Mouse (Mus musculus): Measurements from ENCODE around the gene Klf7. TPM values are rescaled to one million over a fixed set of nuclear protein-coding genes. Genes with fewer than 3 reads are reported as not detected.
A peak's percentile ranks its signal among the peaks of the same experiment; 100 is the strongest.

Klf7 gene
- polyA plus RNA-seq, 1 experiment from 2014 or later = 16.3 TPM

DNA sequence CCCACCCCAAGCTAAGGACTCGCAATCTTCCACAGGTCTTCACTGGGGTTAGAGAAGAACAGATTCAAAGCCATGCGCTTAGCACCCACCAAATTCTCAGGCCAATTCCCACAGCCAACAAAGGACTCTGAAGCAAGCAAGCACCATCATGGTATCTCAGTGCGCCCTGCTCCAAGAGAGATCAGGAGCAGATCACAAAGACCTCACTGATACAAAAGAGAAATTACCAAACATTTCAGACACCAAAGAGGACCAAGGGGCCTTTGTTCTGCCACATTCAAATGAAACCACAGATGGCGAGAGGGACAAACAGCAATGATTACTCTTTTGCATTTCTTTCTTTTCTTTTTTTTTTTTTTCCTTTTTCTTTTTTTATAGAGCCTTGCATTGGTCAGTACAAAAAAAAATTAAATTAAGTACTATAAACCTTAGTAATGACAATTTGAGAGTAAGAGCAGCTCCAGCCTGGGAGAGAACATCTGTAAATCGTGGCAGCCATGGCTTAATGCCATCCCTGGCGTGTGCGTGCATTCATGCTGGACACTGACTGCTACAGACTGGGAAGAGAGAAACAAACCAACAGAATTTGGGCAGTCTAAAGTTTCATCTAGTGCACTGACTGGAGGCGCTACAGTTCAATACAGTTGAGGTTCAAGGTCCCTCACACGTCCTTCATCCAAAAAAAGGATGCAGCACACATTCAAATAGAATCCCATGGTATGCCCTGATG, 89.4 kb downstream of the Klf7 start:
- H3K27me3 ChIP-seq (ENCODE audit: control insufficient read depth, insufficient read depth, low read length) = no peaks in the 10 kb centered on the region
- peaks cover 8% of the 10 kb centered on the region for H3K36me3 ChIP-seq (ENCODE audit: control insufficient read depth, insufficient read depth)
- peaks cover 15% of the 10 kb centered on the region for H3K4me1 ChIP-seq (ENCODE audit: control insufficient read depth, insufficient read depth, low read length)
- 93% methylated on average over 9 of the region's 9 CpGs for WGBS
- no peak overlapping the region for H3K9ac ChIP-seq (ENCODE audit: low read length)
- no peak overlapping the region for H3K27ac ChIP-seq (ENCODE audit: low read length)
- H3K4me2 ChIP-seq (ENCODE audit: low read depth, low read length) = no peak overlapping the region
- H3K4me3 ChIP-seq (ENCODE audit: low read length) = no peak overlapping the region
- no peak for ATAC-seq (replicated peaks; ENCODE audit: extremely low read depth, insufficient read depth, low FRiP score)
- no peaks in the 10 kb centered on the region for H3K9me3 ChIP-seq (replicated peaks; ENCODE audit: control insufficient read depth, low read length)

- no peak overlapping the region for H3K4me2 ChIP-seq (ENCODE audit: low read depth, low read length)
- H3K9me3 ChIP-seq (replicated peaks; ENCODE audit: control insufficient read depth, low read length) = no peaks in the 10 kb centered on the region
- no peak overlapping the region for H3K9ac ChIP-seq (ENCODE audit: low read length)
- no peak overlapping the region for H3K27ac ChIP-seq (ENCODE audit: low read length)
- 73% methylated on average over 3 of the region's 3 CpGs for WGBS
- peaks cover 24% of the 10 kb centered on the region for H3K4me1 ChIP-seq (ENCODE audit: control insufficient read depth, insufficient read depth, low read length)
- ATAC-seq (replicated peaks; ENCODE audit: extremely low read depth, insufficient read depth, low FRiP score) = no peak
- H3K27me3 ChIP-seq (ENCODE audit: control insufficient read depth, insufficient read depth, low read length) = no peaks in the 10 kb centered on the region
- no peak overlapping the region for H3K4me3 ChIP-seq (ENCODE audit: low read length)
- H3K36me3 ChIP-seq (ENCODE audit: control insufficient read depth, insufficient read depth) = no peaks in the 10 kb centered on the region
Measured at GRCm38 (mm10) chr1:64021986-64022385, 100.1 kb downstream of the Klf7 start.

DNA sequence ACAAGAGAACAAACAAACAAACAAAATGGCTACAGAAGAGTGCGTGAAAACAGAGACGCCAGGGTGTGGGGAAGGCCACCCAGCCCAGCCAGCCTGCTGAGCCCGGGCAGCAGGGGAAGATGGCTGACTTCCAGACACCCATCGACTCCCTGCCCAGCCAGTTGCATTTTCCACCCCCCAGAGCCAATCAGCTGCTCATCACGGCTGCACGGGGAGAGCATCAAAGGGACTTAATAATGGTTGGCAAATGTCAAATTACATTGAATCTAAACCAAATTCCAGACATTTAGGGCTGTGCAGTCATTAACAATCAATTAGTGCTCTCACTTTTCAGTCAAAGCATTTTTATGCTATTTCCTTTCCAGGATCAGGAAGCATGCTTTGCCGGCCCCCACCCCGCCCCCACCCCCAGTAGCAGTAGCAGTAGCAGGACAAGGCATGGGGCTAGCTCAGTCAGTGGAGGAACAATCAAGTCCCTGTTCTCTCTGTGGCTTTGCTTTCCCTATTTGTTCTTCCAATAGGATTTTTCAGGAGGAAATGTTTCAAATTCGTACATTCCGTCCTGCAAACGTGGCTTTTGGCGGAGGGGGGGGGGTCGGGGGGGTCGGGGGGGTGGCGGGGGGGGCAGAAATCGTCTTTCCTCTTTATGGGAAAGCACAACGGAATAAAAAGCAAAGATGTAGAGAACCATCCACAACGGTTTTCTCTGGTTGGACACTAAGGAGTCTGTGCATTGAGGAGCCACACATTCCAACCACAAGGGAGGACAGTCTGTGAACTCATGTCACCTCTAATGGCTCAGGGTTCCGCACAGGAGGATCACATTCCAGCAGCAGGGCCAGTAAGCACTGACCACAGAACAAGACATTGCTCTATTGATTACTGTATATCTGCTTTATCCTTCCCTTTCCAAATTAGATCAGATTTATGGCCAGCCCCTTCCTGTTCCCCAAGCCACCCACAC, 101.1 kb downstream of the Klf7 start:
- Histone ChIP-seq H3K4me1 (ENCODE audit: control insufficient read depth, insufficient read depth, low read length) (peaks cover 24% of the 10 kb centered on the region), H3K27ac (ENCODE audit: low read length) (no peak overlapping the region), H3K27me3 (ENCODE audit: control insufficient read depth, insufficient read depth, low read length) (no peaks in the 10 kb centered on the region), H3K4me3 (ENCODE audit: low read length) (no peak overlapping the region), H3K9me3 (replicated peaks; ENCODE audit: control insufficient read depth, low read length) (no peaks in the 10 kb centered on the region), H3K4me2 (ENCODE audit: low read depth, low read length) (peak overlapping the region; percentile 46; the same call in 1 of the 2 replicates), H3K36me3 (ENCODE audit: control insufficient read depth, insufficient read depth) (no peaks in the 10 kb centered on the region), H3K9ac (ENCODE audit: low read length) (peak overlapping the region; percentile 42; the same call in 1 of the 2 replicates)
- WGBS = 28% methylated on average over 19 of the region's 19 CpGs
- ATAC-seq (replicated peaks; ENCODE audit: extremely low read depth, insufficient read depth, low FRiP score) = no peak

DNA sequence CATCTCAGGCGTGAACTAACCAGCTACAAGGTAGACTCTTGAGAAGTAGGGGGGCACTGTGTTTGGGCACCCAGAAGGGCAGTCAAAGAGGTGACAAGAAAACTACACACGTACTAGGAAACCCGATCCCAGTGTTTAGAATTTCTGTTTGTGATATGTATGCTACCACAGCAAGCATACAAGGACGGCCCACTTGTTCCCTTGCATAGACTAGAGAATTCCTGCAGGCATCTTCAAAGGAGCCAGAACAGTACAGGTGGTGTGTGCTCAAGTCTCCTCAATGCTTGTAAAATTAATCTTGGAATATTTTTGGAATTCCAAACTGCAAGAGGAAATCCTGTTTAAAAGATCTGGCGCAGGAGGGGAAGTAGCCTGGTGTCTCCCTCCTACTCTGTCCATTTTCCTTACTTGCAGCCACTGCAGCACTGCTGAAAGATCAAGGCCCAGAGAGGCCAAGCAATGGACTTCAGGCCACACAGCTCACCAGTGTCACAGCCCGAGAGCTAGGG, 102.9 kb downstream of the Klf7 start:
- H3K36me3 ChIP-seq (ENCODE audit: control insufficient read depth, insufficient read depth) = no peaks in the 10 kb centered on the region
- H3K27me3 ChIP-seq (ENCODE audit: control insufficient read depth, insufficient read depth, low read length) = no peaks in the 10 kb centered on the region
- H3K9me3 ChIP-seq (replicated peaks; ENCODE audit: control insufficient read depth, low read length) = no peaks in the 10 kb centered on the region
- peak overlapping the region; percentile 54 for H3K9ac ChIP-seq (ENCODE audit: low read length)
- WGBS = 44% methylated on average over 6 of the region's 6 CpGs
- H3K4me3 ChIP-seq (ENCODE audit: low read length) = no peak overlapping the region
- H3K4me1 ChIP-seq (ENCODE audit: control insufficient read depth, insufficient read depth, low read length) = peaks cover 24% of the 10 kb centered on the region
- peak; percentile 23; the same call in 1 of the 2 replicates for ATAC-seq (replicated peaks; ENCODE audit: extremely low read depth, insufficient read depth, low FRiP score)
- H3K4me2 ChIP-seq (ENCODE audit: low read depth, low read length) = peak overlapping the region; percentile 58
- H3K27ac ChIP-seq (ENCODE audit: low read length) = peak overlapping the region; percentile 84

DNA sequence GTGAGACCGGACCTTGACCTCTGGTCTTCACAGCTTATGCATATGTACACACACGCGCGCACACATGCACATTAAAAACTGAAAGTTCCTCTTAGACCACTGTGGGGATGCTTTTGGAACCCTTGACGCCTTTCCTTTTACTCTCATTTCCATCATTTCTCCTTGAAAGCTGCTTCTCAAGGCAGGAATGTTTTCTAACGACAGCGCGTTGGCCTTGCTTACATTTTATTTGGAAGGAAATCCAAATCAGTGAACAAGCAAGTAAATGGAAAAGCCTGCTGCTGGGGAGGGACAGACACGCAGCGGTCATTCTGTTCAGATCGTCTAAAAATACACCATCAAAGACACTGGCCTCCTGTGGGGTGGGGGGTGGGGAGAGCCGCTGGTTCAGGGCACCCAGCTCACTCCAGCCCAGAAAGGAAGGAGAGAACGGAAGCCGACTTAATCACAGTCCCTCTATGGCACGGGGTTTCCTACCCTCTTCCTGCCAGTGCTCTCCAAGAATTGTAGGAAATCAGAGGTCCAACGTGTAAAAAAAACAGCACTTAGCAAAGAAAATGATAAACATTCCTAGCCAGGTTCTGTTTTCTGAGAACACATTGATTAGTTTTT, 103.5 kb downstream of the Klf7 start:
- peak; percentile 84 for ATAC-seq (replicated peaks; ENCODE audit: extremely low read depth, insufficient read depth, low FRiP score)
- Histone ChIP-seq H3K4me3 (ENCODE audit: low read length) (peak overlapping the region; percentile 18; the same call in 1 of the 2 replicates), H3K4me2 (ENCODE audit: low read depth, low read length) (peak overlapping the region; percentile 58), H3K9me3 (replicated peaks; ENCODE audit: control insufficient read depth, low read length) (no peaks in the 10 kb centered on the region), H3K27me3 (ENCODE audit: control insufficient read depth, insufficient read depth, low read length) (no peaks in the 10 kb centered on the region), H3K4me1 (ENCODE audit: control insufficient read depth, insufficient read depth, low read length) (peaks cover 24% of the 10 kb centered on the region), H3K36me3 (ENCODE audit: control insufficient read depth, insufficient read depth) (no peaks in the 10 kb centered on the region), H3K9ac (ENCODE audit: low read length) (peak overlapping the region; percentile 54), H3K27ac (ENCODE audit: low read length) (peak overlapping the region; percentile 84)
- 28% methylated on average over 16 of the region's 16 CpGs for WGBS

- Histone ChIP-seq H3K4me1 (ENCODE audit: control insufficient read depth, insufficient read depth, low read length) (peaks cover 9% of the 10 kb centered on the region), H3K4me2 (ENCODE audit: low read depth, low read length) (no peak overlapping the region), H3K36me3 (ENCODE audit: control insufficient read depth, insufficient read depth) (no peaks in the 10 kb centered on the region), H3K4me3 (ENCODE audit: low read length) (no peak overlapping the region), H3K27ac (ENCODE audit: low read length) (no peak overlapping the region), H3K27me3 (ENCODE audit: control insufficient read depth, insufficient read depth, low read length) (no peaks in the 10 kb centered on the region), H3K9me3 (replicated peaks; ENCODE audit: control insufficient read depth, low read length) (no peaks in the 10 kb centered on the region), H3K9ac (ENCODE audit: low read length) (no peak overlapping the region)
- no peak for ATAC-seq (replicated peaks; ENCODE audit: extremely low read depth, insufficient read depth, low FRiP score)
- WGBS = 73% methylated on average over 1 of the region's 1 CpGs
Measured at GRCm38 (mm10) chr1:64014091-64014490, 108.0 kb downstream of the Klf7 start.

GRCm38 (mm10) chr1:64008994-64009393, 113.1 kb downstream of the Klf7 start:
- Histone ChIP-seq H3K27me3 (ENCODE audit: control insufficient read depth, insufficient read depth, low read length) (no peaks in the 10 kb centered on the region), H3K36me3 (ENCODE audit: control insufficient read depth, insufficient read depth) (no peaks in the 10 kb centered on the region), H3K9ac (ENCODE audit: low read length) (no peak overlapping the region), H3K4me3 (ENCODE audit: low read length) (no peak overlapping the region), H3K4me2 (ENCODE audit: low read depth, low read length) (no peak overlapping the region), H3K27ac (ENCODE audit: low read length) (no peak overlapping the region), H3K9me3 (replicated peaks; ENCODE audit: control insufficient read depth, low read length) (no peaks in the 10 kb centered on the region), H3K4me1 (ENCODE audit: control insufficient read depth, insufficient read depth, low read length) (no peaks in the 10 kb centered on the region; the same call in 1 of the 2 replicates)
- ATAC-seq (replicated peaks; ENCODE audit: extremely low read depth, insufficient read depth, low FRiP score) = no peak
- 49% methylated on average over 2 of the region's 2 CpGs for WGBS

DNA sequence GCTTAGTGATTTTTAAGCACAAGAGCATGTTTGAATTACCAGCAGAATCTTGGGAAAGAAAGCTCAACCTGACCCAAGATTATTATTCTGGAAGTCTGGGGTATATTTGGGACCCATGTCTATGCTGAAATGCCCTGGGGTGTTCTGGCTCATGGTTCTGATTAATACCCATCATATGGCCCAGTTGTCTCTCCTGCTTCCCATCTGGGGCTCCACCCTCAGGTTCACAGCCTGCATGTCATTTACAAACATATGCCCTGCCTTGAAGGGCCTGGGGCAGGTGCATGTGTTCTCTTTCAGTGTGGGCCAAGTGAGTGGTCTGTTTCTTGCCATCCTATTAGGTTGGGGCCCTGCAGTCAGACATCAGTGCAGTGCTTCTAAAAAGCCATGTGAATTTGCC, 114.1 kb downstream of the Klf7 start:
- H3K4me3 ChIP-seq (ENCODE audit: low read length) = no peak overlapping the region
- no peak for ATAC-seq (replicated peaks; ENCODE audit: extremely low read depth, insufficient read depth, low FRiP score)
- no peak overlapping the region for H3K9ac ChIP-seq (ENCODE audit: low read length)
- H3K36me3 ChIP-seq (ENCODE audit: control insufficient read depth, insufficient read depth) = no peaks in the 10 kb centered on the region
- H3K9me3 ChIP-seq (replicated peaks; ENCODE audit: control insufficient read depth, low read length) = no peaks in the 10 kb centered on the region
- no peaks in the 10 kb centered on the region for H3K27me3 ChIP-seq (ENCODE audit: control insufficient read depth, insufficient read depth, low read length)
- no peak overlapping the region for H3K4me2 ChIP-seq (ENCODE audit: low read depth, low read length)
- H3K4me1 ChIP-seq (ENCODE audit: control insufficient read depth, insufficient read depth, low read length) = peaks cover 2% of the 10 kb centered on the region; the same call in 1 of the 2 replicates
- H3K27ac ChIP-seq (ENCODE audit: low read length) = no peak overlapping the region
